Mouse (Mus musculus): Measurements from ENCODE around the gene Tmem178b. TPM values are rescaled to one million over a fixed set of nuclear protein-coding genes. Genes with fewer than 3 reads are reported as not detected.

Gene Tmem178b
- polyA plus RNA-seq, 1 experiment, result not detected

GRCm38 (mm10) chr6:40059466-40059865 lies 186.4 kb downstream of the Tmem178b start:
- Histone ChIP-seq H3K4me1 (ENCODE audit: control insufficient read depth) (no peaks in the 10 kb centered on the region), H3K4me3 (replicated peaks) (no peak overlapping the region), H3K9me3 (ENCODE audit: control insufficient read depth, low read length) (peaks cover 2% of the 10 kb centered on the region; the same call in 1 of the 2 replicates), H3K36me3 (ENCODE audit: control insufficient read depth) (no peaks in the 10 kb centered on the region), H3K27me3 (ENCODE audit: control insufficient read depth) (no peaks in the 10 kb centered on the region)
- TF ChIP-seq GATA1 (IDR thresholded peaks at IDR 0.05; ENCODE audit: low read length), result no peak
- TF ChIP-seq TAL1 (IDR thresholded peaks at IDR 0.05; ENCODE audit: low read length), result no peak

- Histone ChIP-seq H3K4me1 (ENCODE audit: control insufficient read depth) (no peaks in the 10 kb centered on the region), H3K36me3 (ENCODE audit: control insufficient read depth) (no peaks in the 10 kb centered on the region), H3K9me3 (ENCODE audit: control insufficient read depth, low read length) (0 out of 2 replicates have a peak, but pooled peaks cover 2% of the 10 kb centered on the region), H3K4me3 (replicated peaks) (no peak overlapping the region), H3K27me3 (ENCODE audit: control insufficient read depth) (no peaks in the 10 kb centered on the region)
- TF ChIP-seq GATA1 (IDR thresholded peaks at IDR 0.05; ENCODE audit: low read length), result no peak
- TF ChIP-seq TAL1 (IDR thresholded peaks at IDR 0.05; ENCODE audit: low read length), result no peak
Measured at GRCm38 (mm10) chr6:40061327-40062189, 188.5 kb downstream of the Tmem178b start.

GRCm38 (mm10) chr6:40062190-40062501 lies 189.1 kb downstream of the Tmem178b start:
- TF ChIP-seq TAL1 (IDR thresholded peaks at IDR 0.05; ENCODE audit: low read length) (no peak), GATA1 (IDR thresholded peaks at IDR 0.05; ENCODE audit: low read length) (no peak)
- no peaks in the 10 kb centered on the region for H3K36me3 ChIP-seq (ENCODE audit: control insufficient read depth)
- H3K4me3 ChIP-seq (replicated peaks), result no peak overlapping the region
- no peaks in the 10 kb centered on the region for H3K27me3 ChIP-seq (ENCODE audit: control insufficient read depth)
- H3K9me3 ChIP-seq (ENCODE audit: control insufficient read depth, low read length), result peaks cover 4% of the 10 kb centered on the region; the same call in 1 of the 2 replicates
- no peaks in the 10 kb centered on the region for H3K4me1 ChIP-seq (ENCODE audit: control insufficient read depth)

- TF ChIP-seq GATA1 (IDR thresholded peaks at IDR 0.05; ENCODE audit: low read length) (no peak), TAL1 (IDR thresholded peaks at IDR 0.05; ENCODE audit: low read length) (no peak)
- Histone ChIP-seq H3K27me3 (ENCODE audit: control insufficient read depth) (no peaks in the 10 kb centered on the region), H3K36me3 (ENCODE audit: control insufficient read depth) (no peaks in the 10 kb centered on the region), H3K9me3 (ENCODE audit: control insufficient read depth, low read length) (peaks cover 8% of the 10 kb centered on the region; the same call in 1 of the 2 replicates), H3K4me3 (replicated peaks) (no peak overlapping the region), H3K4me1 (ENCODE audit: control insufficient read depth) (no peaks in the 10 kb centered on the region)
Measured at GRCm38 (mm10) chr6:40063438-40063837, 190.4 kb downstream of the Tmem178b start.

- TF ChIP-seq TAL1 (IDR thresholded peaks at IDR 0.05; ENCODE audit: low read length) (no peak), GATA1 (IDR thresholded peaks at IDR 0.05; ENCODE audit: low read length) (no peak)
- H3K4me3 ChIP-seq (replicated peaks), result no peak overlapping the region
Measured at GRCm38 (mm10) chr6:40063899-40064298, 190.8 kb downstream of the Tmem178b start.

GRCm38 (mm10) chr6:40064342-40064741 lies 191.3 kb downstream of the Tmem178b start:
- peaks cover 10% of the 10 kb centered on the region; the same call in 1 of the 2 replicates for H3K9me3 ChIP-seq (ENCODE audit: control insufficient read depth, low read length)
- no peaks in the 10 kb centered on the region for H3K36me3 ChIP-seq (ENCODE audit: control insufficient read depth)
- no peak for TF ChIP-seq TAL1 (IDR thresholded peaks at IDR 0.05; ENCODE audit: low read length)
- no peak for TF ChIP-seq GATA1 (IDR thresholded peaks at IDR 0.05; ENCODE audit: low read length)
- H3K27me3 ChIP-seq (ENCODE audit: control insufficient read depth), result no peaks in the 10 kb centered on the region
- H3K4me3 ChIP-seq (replicated peaks), result no peak overlapping the region
- H3K4me1 ChIP-seq (ENCODE audit: control insufficient read depth), result no peaks in the 10 kb centered on the region

More at GRCm38 (mm10) chr6:40063899-40064298, 190.8 kb downstream of the Tmem178b start:
- H3K27me3 ChIP-seq (ENCODE audit: control insufficient read depth), result no peaks in the 10 kb centered on the region
- no peaks in the 10 kb centered on the region for H3K36me3 ChIP-seq (ENCODE audit: control insufficient read depth)
- peaks cover 9% of the 10 kb centered on the region; the same call in 1 of the 2 replicates for H3K9me3 ChIP-seq (ENCODE audit: control insufficient read depth, low read length)
- H3K4me1 ChIP-seq (ENCODE audit: control insufficient read depth), result no peaks in the 10 kb centered on the region

GRCm38 (mm10) chr6:40068467-40068866 lies 195.4 kb downstream of the Tmem178b start:
- TF ChIP-seq TAL1 (IDR thresholded peaks at IDR 0.05; ENCODE audit: low read length), result no peak
- TF ChIP-seq GATA1 (IDR thresholded peaks at IDR 0.05; ENCODE audit: low read length), result no peak

GRCm38 (mm10) chr6:40071007-40071406 lies 197.9 kb downstream of the Tmem178b start:
- Histone ChIP-seq H3K4me1 (ENCODE audit: control insufficient read depth) (no peaks in the 10 kb centered on the region), H3K27me3 (ENCODE audit: control insufficient read depth) (no peaks in the 10 kb centered on the region), H3K36me3 (ENCODE audit: control insufficient read depth) (no peaks in the 10 kb centered on the region), H3K4me3 (replicated peaks) (no peak overlapping the region), H3K9me3 (ENCODE audit: control insufficient read depth, low read length) (peaks cover 13% of the 10 kb centered on the region)
- TF ChIP-seq TAL1 (IDR thresholded peaks at IDR 0.05; ENCODE audit: low read length), result no peak
- TF ChIP-seq GATA1 (IDR thresholded peaks at IDR 0.05; ENCODE audit: low read length), result no peak

More at GRCm38 (mm10) chr6:40068467-40068866, 195.4 kb downstream of the Tmem178b start:
- H3K27me3 ChIP-seq (ENCODE audit: control insufficient read depth), result no peaks in the 10 kb centered on the region
- peaks cover 13% of the 10 kb centered on the region for H3K9me3 ChIP-seq (ENCODE audit: control insufficient read depth, low read length)
- no peak overlapping the region for H3K4me3 ChIP-seq (replicated peaks)
- H3K4me1 ChIP-seq (ENCODE audit: control insufficient read depth), result no peaks in the 10 kb centered on the region
- no peaks in the 10 kb centered on the region for H3K36me3 ChIP-seq (ENCODE audit: control insufficient read depth)

- H3K9me3 ChIP-seq (ENCODE audit: control insufficient read depth, low read length), result peaks cover 4% of the 10 kb centered on the region
- H3K4me1 ChIP-seq (ENCODE audit: control insufficient read depth), result no peaks in the 10 kb centered on the region
- no peaks in the 10 kb centered on the region for H3K36me3 ChIP-seq (ENCODE audit: control insufficient read depth)
- H3K4me3 ChIP-seq (replicated peaks), result no peak overlapping the region
- no peaks in the 10 kb centered on the region for H3K27me3 ChIP-seq (ENCODE audit: control insufficient read depth)
- TF ChIP-seq TAL1 (IDR thresholded peaks at IDR 0.05; ENCODE audit: low read length) (no peak), GATA1 (IDR thresholded peaks at IDR 0.05; ENCODE audit: low read length) (no peak)
Measured at GRCm38 (mm10) chr6:40076089-40076488, 203.0 kb downstream of the Tmem178b start.
